Mouse (Mus musculus) thymus, adult 2 months (tissue): ENCODE data around the gene Ccdc92.

Source experiments
- CTCF ChIP-seq: fragments of 200-500 bp; IDR thresholded peaks from 2 replicates; pipeline ENCODE4 v1.5.1; 2012; ENCODE audit warnings: mild to moderate bottlenecking, control low read depth, low read length, moderate library complexity, borderline replicate concordance; ENCODE audit not compliant: control insufficient read depth, poor library complexity, insufficient read depth; ENCODE audit errors: extremely low read depth
- POLR2A ChIP-seq: fragments of 200-500 bp; IDR thresholded peaks from 2 replicates; pipeline ENCODE4 v1.6.1; 2012; ENCODE audit warnings: mild to moderate bottlenecking, low read length, control low read depth, moderate library complexity; ENCODE audit not compliant: control insufficient read depth, poor library complexity, insufficient read depth; ENCODE audit errors: extremely low read depth

DNA sequence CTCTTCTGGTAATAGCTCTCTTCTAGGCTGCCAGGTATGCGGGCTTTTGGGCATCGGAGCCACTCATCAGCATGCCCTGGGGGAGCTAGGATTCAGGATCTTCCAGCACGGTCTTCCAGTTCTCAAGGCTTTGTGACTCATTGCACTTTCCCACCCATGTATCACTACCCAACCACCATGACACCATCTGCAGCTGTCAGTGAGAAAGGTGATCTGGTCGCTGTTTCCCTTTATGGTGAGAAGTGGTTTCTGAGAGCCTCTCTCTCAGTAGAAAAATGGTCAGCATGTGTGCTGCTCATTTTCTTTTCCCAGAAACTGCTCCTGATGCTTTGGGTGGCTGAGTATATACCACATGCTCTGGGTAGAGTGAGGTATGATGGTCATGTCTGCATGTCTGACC lies 17.0 kb upstream of the Ccdc92 start:
- no peak for TF ChIP-seq CTCF
- no peak for TF ChIP-seq POLR2A
